Mouse (Mus musculus) lung, postnatal 0 days (tissue): ENCODE data around the gene Nt5c. TPM values are rescaled to one million over a fixed set of nuclear protein-coding genes. Genes with fewer than 3 reads are reported as not detected.

Experiments
- ATAC-seq: fragments of 200-750 bp; cut with Nextera tagmentation; 2 replicates; pipeline ENCODE4 v1.8.0; 2017; ENCODE audit warnings: moderate library complexity
- DNase-seq: peaks from one replicate; pipeline ENCODE4 v3.0.0-alpha.2; 2016; ENCODE audit warnings: low spot score
- H3K27ac ChIP-seq: fragments of 300-500 bp; sonication (generic); 2 replicates; pipeline ENCODE4 v1.5.1; 2014; ENCODE audit warnings: antibody characterized with exemption, mild to moderate bottlenecking, low read length, mixed read lengths
- H3K27me3 ChIP-seq: fragments of 300-500 bp; sonication (generic); replicated peaks from 2 replicates; pipeline ENCODE4 v1.6.1; 2014; ENCODE audit warnings: low read length, mixed read lengths; ENCODE audit not compliant: insufficient read depth
- H3K36me3 ChIP-seq: fragments of 300-500 bp; sonication (generic); 2 replicates; pipeline ENCODE4 v1.6.1; 2014; ENCODE audit warnings: low read length, mixed read lengths; ENCODE audit not compliant: insufficient read depth
- H3K4me1 ChIP-seq: fragments of 300-500 bp; sonication (generic); 2 replicates; pipeline ENCODE4 v1.6.1; 2014; ENCODE audit warnings: antibody characterized with exemption, low read depth, low read length, mixed read lengths; ENCODE audit not compliant: insufficient read depth
- H3K4me2 ChIP-seq: fragments of 300-500 bp; sonication (generic); replicated peaks from 2 replicates; pipeline ENCODE4 v1.6.1; 2014; ENCODE audit warnings: low read depth, mild to moderate bottlenecking, low read length, moderate library complexity, mixed read lengths
- H3K4me3 ChIP-seq: fragments of 300-500 bp; sonication (generic); 2 replicates; pipeline ENCODE4 v1.5.1; 2014; ENCODE audit warnings: low read depth, low read length
- H3K9ac ChIP-seq: fragments of 300-500 bp; sonication (generic); replicated peaks from 2 replicates; pipeline ENCODE4 v1.6.1; 2014; ENCODE audit warnings: low read depth, mild to moderate bottlenecking
- H3K9me3 ChIP-seq: fragments of 300-500 bp; sonication (generic); 2 replicates; pipeline ENCODE4 v1.6.1; 2016; ENCODE audit warnings: low read length, mixed read lengths
- CTCF ChIP-seq: IDR thresholded peaks from 2 replicates; pipeline ENCODE4 v1.5.1; 2016; ENCODE audit warnings: antibody characterized with exemption, mild to moderate bottlenecking
- EP300 ChIP-seq: IDR thresholded peaks from 2 replicates; pipeline ENCODE4 v1.6.1; 2016; ENCODE audit warnings: antibody characterized with exemption, mild to moderate bottlenecking, control low read depth
- WGBS: fragments of 180-500 bp; shearing (Covaris S2); extraction: QIAGEN DNeasy Blood & Tissue Kit; methylation state at CpG from one replicate; pipeline ENCODE4 v1.1.7; 2014; 5-methylcytosine and 5-hydroxymethylcytosine counted together
- polyA plus RNA-seq: library from polyadenylated mRNA; unstranded; fragments of >200 nt; fragmentation: Nextera tagmentation; extraction: Ambion mirVana; gene quantifications from 2 replicates; pipeline ENCODE4 v1.2.1, GENCODE M21; 2015

Gene Nt5c
- 102 and 109 TPM in 2 replicates for polyA plus RNA-seq

DNA sequence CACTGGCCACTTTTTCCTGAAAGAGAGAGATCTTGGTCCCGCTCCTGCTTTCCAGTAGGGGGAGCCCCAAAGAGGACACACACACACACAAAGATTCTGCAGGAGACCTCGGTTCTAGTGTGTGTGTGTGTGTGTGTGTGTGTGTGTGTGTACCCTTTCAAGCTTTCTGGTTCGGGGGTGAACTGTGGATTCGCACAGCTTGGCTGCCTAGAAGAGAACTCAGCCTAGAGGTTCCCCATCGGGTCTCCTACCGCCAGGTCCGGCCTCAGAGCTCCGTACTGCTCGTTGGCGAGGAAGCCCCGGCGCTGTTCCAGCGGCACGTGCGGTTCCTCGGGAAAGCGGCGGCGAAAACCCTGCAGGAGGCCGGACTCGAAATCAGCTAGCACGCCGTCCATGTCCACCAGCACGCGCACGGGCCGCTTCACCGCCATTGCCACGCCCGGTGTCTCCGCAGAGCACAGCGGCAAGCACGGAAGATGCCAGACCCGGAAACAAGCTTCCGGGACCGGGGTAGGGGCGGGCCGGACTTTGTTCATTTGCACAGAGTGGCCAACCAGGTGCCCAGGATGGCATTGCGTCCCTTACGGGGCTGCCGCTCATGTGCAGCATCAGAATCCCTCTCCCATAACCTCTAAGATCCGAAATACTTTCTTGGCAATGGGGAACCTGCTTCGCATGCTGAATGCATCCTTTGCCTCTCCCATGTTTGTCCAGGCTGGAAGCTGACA lies at the start of gene Nt5c:
TSS of gene Nt5c (minus strand) at position 507 of the 728 bp plus-strand sequence.
- Histone ChIP-seq H3K9me3 (no peaks in the 10 kb centered on the region), H3K4me1 (peaks cover 11% of the 10 kb centered on the region; the same call in 1 of the 2 replicates), H3K4me3 (peak within 1 kb of the TSS; percentile 62), H3K27ac (peak within 1 kb of the TSS; percentile 81), H3K4me2 (peak within 1 kb of the TSS; percentile 79), H3K36me3 (0 out of 2 replicates have a peak, but pooled peaks cover 6% of the 10 kb centered on the region), H3K27me3 (no peaks in the 10 kb centered on the region), H3K9ac (peak within 1 kb of the TSS; percentile 41; the same call in 1 of the 2 replicates)
- DNase-seq (peak; percentile 90), ATAC-seq (peak; percentile 96)
- TF ChIP-seq EP300: no peak; the same call in 1 of the 2 replicates
- TF ChIP-seq CTCF: peak; percentile 87
- WGBS: under 1% methylated on average over 42 of the region's 43 CpGs

GRCm38 (mm10) chr11:115538045-115538444 lies 46.4 kb upstream of the Nt5c start:
- Histone ChIP-seq H3K36me3 (no peaks in the 10 kb centered on the region), H3K4me3 (no peak overlapping the region), H3K9ac (no peak overlapping the region), H3K9me3 (no peaks in the 10 kb centered on the region), H3K4me1 (0 out of 2 replicates have a peak, but pooled peaks cover 2% of the 10 kb centered on the region), H3K27me3 (no peaks in the 10 kb centered on the region), H3K4me2 (no peak overlapping the region), H3K27ac (no peak overlapping the region)
- DNase-seq: no peak
- no peak for ATAC-seq
- 55% methylated on average over 2 of the region's 2 CpGs for WGBS
- TF ChIP-seq CTCF: peak; percentile 18; the same call in 1 of the 2 replicates
- no peak for TF ChIP-seq EP300

GRCm38 (mm10) chr11:115536856-115537568 lies 45.4 kb upstream of the Nt5c start:
- no peaks in the 10 kb centered on the region for H3K27me3 ChIP-seq
- no peaks in the 10 kb centered on the region for H3K36me3 ChIP-seq
- no peak for ATAC-seq
- no peaks in the 10 kb centered on the region for H3K9me3 ChIP-seq
- WGBS: 76% methylated on average over 10 of the region's 10 CpGs
- TF ChIP-seq CTCF: peak; percentile 23; the same call in 1 of the 2 replicates
- TF ChIP-seq EP300: no peak
- 0 out of 2 replicates have a peak, but pooled peaks cover 2% of the 10 kb centered on the region for H3K4me1 ChIP-seq
- peak overlapping the region; percentile 44 for H3K4me2 ChIP-seq
- no peak for DNase-seq
- peak overlapping the region; percentile 99 for H3K27ac ChIP-seq
- no peak overlapping the region for H3K4me3 ChIP-seq
- H3K9ac ChIP-seq: 0 out of 2 replicates have a peak overlapping the region, but pooled peaks have one; percentile 13

- Histone ChIP-seq H3K9ac (peak within 1 kb of the TSS; percentile 88), H3K4me2 (peak within 1 kb of the TSS; percentile 81), H3K27ac (peak within 1 kb of the TSS; percentile 99), H3K4me1 (0 out of 2 replicates have a peak, but pooled peaks cover 2% of the 10 kb centered on the region), H3K4me3 (peak within 1 kb of the TSS; percentile 87), H3K9me3 (no peaks in the 10 kb centered on the region), H3K27me3 (no peaks in the 10 kb centered on the region), H3K36me3 (no peaks in the 10 kb centered on the region)
- peak; percentile 94 for ATAC-seq
- DNase-seq: peak; percentile 95
- WGBS: 1% methylated on average over 42 of the region's 70 CpGs
- TF ChIP-seq CTCF: no peak; the same call in 1 of the 2 replicates
- no peak for TF ChIP-seq EP300
These were observed 44.5 kb upstream of the Nt5c start, which contains the start of gene Sumo2 for GRCm38 (mm10) chr11:115536038-115536681. TSS of gene Sumo2 (minus strand) at chr11:115536276.

GRCm38 (mm10) chr11:115535401-115536037 lies 43.9 kb upstream of the Nt5c start:
- peak; percentile 85 for DNase-seq
- Histone ChIP-seq H3K27me3 (no peaks in the 10 kb centered on the region), H3K9me3 (no peaks in the 10 kb centered on the region), H3K4me2 (peak overlapping the region; percentile 81), H3K27ac (peak overlapping the region; percentile 99), H3K36me3 (no peaks in the 10 kb centered on the region), H3K4me3 (peak overlapping the region; percentile 87), H3K9ac (peak overlapping the region; percentile 88), H3K4me1 (0 out of 2 replicates have a peak, but pooled peaks cover 2% of the 10 kb centered on the region)
- TF ChIP-seq EP300 (no peak), CTCF (peak; percentile 14)
- ATAC-seq: peak; percentile 80
- under 1% methylated on average over 65 of the region's 84 CpGs for WGBS
